Mouse (Mus musculus): Measurements from ENCODE around the gene Tbx5.

- TF ChIP-seq CTCF (IDR thresholded peaks at IDR 0.05; ENCODE audit: extremely low read depth, insufficient read depth, insufficient read length, insufficient replicate concordance) (no peak), POLR2A (IDR thresholded peaks at IDR 0.05; ENCODE audit: low read depth, low read length) (no peak)
These were observed 30.0 kb downstream of the Tbx5 start for GRCm38 (mm10) chr5:119862431-119862830.

All from spleen, adult 2 months (tissue).